Mouse (Mus musculus): ENCODE results near the gene Siah1a. TPM values are rescaled to one million over a fixed set of nuclear protein-coding genes. Genes with fewer than 3 reads are reported as not detected.

Siah1a gene
- total and polyA plus RNA-seq, 2 experiments from 2014 or later = 66.1 to 69.7 TPM

- Histone ChIP-seq H3K4me3 (ENCODE audit: low read length) (no peak overlapping the region), H3K4me1 (ENCODE audit: insufficient read depth, low read length) (no peaks in the 10 kb centered on the region), H3K9me3 (ENCODE audit: low read length) (no peaks in the 10 kb centered on the region), H3K4me2 (ENCODE audit: low read depth, low read length) (no peak overlapping the region), H3K27me3 (ENCODE audit: insufficient read depth, low read length) (no peaks in the 10 kb centered on the region), H3K36me3 (ENCODE audit: insufficient read depth, low read length) (no peaks in the 10 kb centered on the region), H3K27ac (no peak overlapping the region), H3K9ac (replicated peaks; ENCODE audit: low read length) (no peak overlapping the region)
- TF ChIP-seq CTCF (IDR thresholded peaks at IDR 0.05; ENCODE audit: low read depth) = no peak
- 85% methylated on average over 1 of the region's 1 CpGs for WGBS
- DNase-seq (ENCODE audit: low spot score) = no peak
- ATAC-seq = no peak
Measured at GRCm38 (mm10) chr8:86734954-86735353, 10.8 kb downstream of the Siah1a start.

- Histone ChIP-seq H3K27me3 (ENCODE audit: insufficient read depth, low read length) (no peaks in the 10 kb centered on the region), H3K4me1 (ENCODE audit: insufficient read depth, low read length) (no peaks in the 10 kb centered on the region), H3K9ac (replicated peaks; ENCODE audit: low read length) (no peak overlapping the region), H3K4me3 (ENCODE audit: low read length) (no peak overlapping the region), H3K36me3 (ENCODE audit: insufficient read depth, low read length) (no peaks in the 10 kb centered on the region), H3K4me2 (ENCODE audit: low read depth, low read length) (no peak overlapping the region), H3K27ac (no peak overlapping the region), H3K9me3 (ENCODE audit: low read length) (no peaks in the 10 kb centered on the region)
- ATAC-seq (no peak), DNase-seq (ENCODE audit: low spot score) (no peak)
- no peak for TF ChIP-seq CTCF (IDR thresholded peaks at IDR 0.05; ENCODE audit: low read depth)
- WGBS = 54% methylated on average over 4 of the region's 4 CpGs
Measured at GRCm38 (mm10) chr8:86734171-86734570, 11.6 kb downstream of the Siah1a start.

- ATAC-seq = no peak
- 87% methylated on average over 1 of the region's 1 CpGs for WGBS
Measured at GRCm38 (mm10) chr8:86730860-86731259, 14.9 kb downstream of the Siah1a start.

GRCm38 (mm10) chr8:86730303-86730702, 15.4 kb downstream of the Siah1a start:
- WGBS = 56% methylated on average over 3 of the region's 3 CpGs
- no peak overlapping the region for H3K4me2 ChIP-seq (ENCODE audit: low read depth, low read length)
- H3K27me3 ChIP-seq (ENCODE audit: insufficient read depth, low read length) = no peaks in the 10 kb centered on the region
- no peak overlapping the region for H3K27ac ChIP-seq
- no peak for DNase-seq (ENCODE audit: low spot score)
- H3K4me3 ChIP-seq (ENCODE audit: low read length) = no peak overlapping the region
- no peak overlapping the region for H3K9ac ChIP-seq (replicated peaks; ENCODE audit: low read length)
- TF ChIP-seq CTCF (IDR thresholded peaks at IDR 0.05; ENCODE audit: low read depth) = no peak
- H3K9me3 ChIP-seq (ENCODE audit: low read length) = no peaks in the 10 kb centered on the region
- no peaks in the 10 kb centered on the region for H3K36me3 ChIP-seq (ENCODE audit: insufficient read depth, low read length)
- no peak for ATAC-seq
- H3K4me1 ChIP-seq (ENCODE audit: insufficient read depth, low read length) = 0 out of 2 replicates have a peak, but pooled peaks cover 8% of the 10 kb centered on the region

More at GRCm38 (mm10) chr8:86730860-86731259, 14.9 kb downstream of the Siah1a start:
- H3K4me3 ChIP-seq (ENCODE audit: low read length) = no peak overlapping the region
- H3K9me3 ChIP-seq (ENCODE audit: low read length) = no peaks in the 10 kb centered on the region
- no peak overlapping the region for H3K27ac ChIP-seq
- no peak for TF ChIP-seq CTCF (IDR thresholded peaks at IDR 0.05; ENCODE audit: low read depth)
- no peaks in the 10 kb centered on the region for H3K36me3 ChIP-seq (ENCODE audit: insufficient read depth, low read length)
- DNase-seq (ENCODE audit: low spot score) = no peak
- H3K9ac ChIP-seq (replicated peaks; ENCODE audit: low read length) = no peak overlapping the region
- H3K4me2 ChIP-seq (ENCODE audit: low read depth, low read length) = no peak overlapping the region
- H3K27me3 ChIP-seq (ENCODE audit: insufficient read depth, low read length) = no peaks in the 10 kb centered on the region
- 0 out of 2 replicates have a peak, but pooled peaks cover 8% of the 10 kb centered on the region for H3K4me1 ChIP-seq (ENCODE audit: insufficient read depth, low read length)

- Histone ChIP-seq H3K36me3 (ENCODE audit: insufficient read depth, low read length) (no peaks in the 10 kb centered on the region), H3K27ac (peak overlapping the region; percentile 41; the same call in 1 of the 2 replicates), H3K9me3 (ENCODE audit: low read length) (no peaks in the 10 kb centered on the region), H3K4me1 (ENCODE audit: insufficient read depth, low read length) (0 out of 2 replicates have a peak, but pooled peaks cover 8% of the 10 kb centered on the region), H3K4me3 (ENCODE audit: low read length) (no peak overlapping the region), H3K4me2 (ENCODE audit: low read depth, low read length) (no peak overlapping the region), H3K27me3 (ENCODE audit: insufficient read depth, low read length) (no peaks in the 10 kb centered on the region), H3K9ac (replicated peaks; ENCODE audit: low read length) (no peak overlapping the region)
- 69% methylated on average over 19 of the region's 19 CpGs for WGBS
- DNase-seq (ENCODE audit: low spot score) (no peak), ATAC-seq (no peak)
- no peak for TF ChIP-seq CTCF (IDR thresholded peaks at IDR 0.05; ENCODE audit: low read depth)
Measured at GRCm38 (mm10) chr8:86728224-86728950, 17.3 kb downstream of the Siah1a start.

GRCm38 (mm10) chr8:86726959-86727358, 18.8 kb downstream of the Siah1a start:
- Histone ChIP-seq H3K27ac (no peak overlapping the region), H3K4me1 (ENCODE audit: insufficient read depth, low read length) (0 out of 2 replicates have a peak, but pooled peaks cover 8% of the 10 kb centered on the region), H3K4me3 (ENCODE audit: low read length) (no peak overlapping the region), H3K9me3 (ENCODE audit: low read length) (no peaks in the 10 kb centered on the region), H3K4me2 (ENCODE audit: low read depth, low read length) (no peak overlapping the region), H3K36me3 (ENCODE audit: insufficient read depth, low read length) (no peaks in the 10 kb centered on the region), H3K27me3 (ENCODE audit: insufficient read depth, low read length) (no peaks in the 10 kb centered on the region), H3K9ac (replicated peaks; ENCODE audit: low read length) (no peak overlapping the region)
- no peak for ATAC-seq
- no peak for DNase-seq (ENCODE audit: low spot score)
- no peak for TF ChIP-seq CTCF (IDR thresholded peaks at IDR 0.05; ENCODE audit: low read depth)
- WGBS = 64% methylated on average over 6 of the region's 6 CpGs

GRCm38 (mm10) chr8:86721490-86721889, 24.2 kb downstream of the Siah1a start:
- peaks cover 3% of the 10 kb centered on the region; the same call in 1 of the 2 replicates for H3K36me3 ChIP-seq (ENCODE audit: insufficient read depth, low read length)
- no peak for TF ChIP-seq CTCF (IDR thresholded peaks at IDR 0.05; ENCODE audit: low read depth)
- no peak overlapping the region for H3K9ac ChIP-seq (replicated peaks; ENCODE audit: low read length)
- no peaks in the 10 kb centered on the region for H3K9me3 ChIP-seq (ENCODE audit: low read length)
- no peak overlapping the region for H3K4me2 ChIP-seq (ENCODE audit: low read depth, low read length)
- no peak overlapping the region for H3K4me3 ChIP-seq (ENCODE audit: low read length)
- WGBS = 84% methylated on average over 2 of the region's 2 CpGs
- DNase-seq (ENCODE audit: low spot score) = no peak
- H3K27me3 ChIP-seq (ENCODE audit: insufficient read depth, low read length) = no peaks in the 10 kb centered on the region
- no peak overlapping the region for H3K27ac ChIP-seq
- ATAC-seq = no peak
- no peaks in the 10 kb centered on the region for H3K4me1 ChIP-seq (ENCODE audit: insufficient read depth, low read length)

Measured in hindbrain, postnatal 0 days (tissue).